Mouse (Mus musculus) stomach, embryonic 14.5 days (tissue): ENCODE measurements around the gene Wdtc1. TPM values are rescaled to one million over a fixed set of nuclear protein-coding genes. Genes with fewer than 3 reads are reported as not detected.

Source experiments
- ATAC-seq: fragments of 200-750 bp; cut with Nextera tagmentation; 2 replicates; pipeline ENCODE4 v1.8.0; 2017; ENCODE audit warnings: low read depth, moderate TSS enrichment; ENCODE audit not compliant: insufficient number of reproducible peaks, insufficient read depth, low FRiP score
- H3K27ac ChIP-seq: fragments of 300-500 bp; sonication (generic); 2 replicates; pipeline ENCODE4 v1.5.1; 2014; ENCODE audit warnings: mild to moderate bottlenecking, low read length, moderate library complexity, mixed read lengths
- H3K27me3 ChIP-seq: fragments of 300-500 bp; sonication (generic); 2 replicates; pipeline ENCODE4 v1.6.1; 2014; ENCODE audit warnings: low read length, control low read depth, mixed read lengths; ENCODE audit not compliant: control insufficient read depth, insufficient read depth
- H3K36me3 ChIP-seq: fragments of 300-500 bp; sonication (generic); 2 replicates; pipeline ENCODE4 v1.6.1; 2014; ENCODE audit warnings: mild to moderate bottlenecking, control low read depth, low read length, moderate library complexity, mixed read lengths; ENCODE audit not compliant: control insufficient read depth, insufficient read depth
- H3K4me1 ChIP-seq: fragments of 300-500 bp; sonication (generic); 2 replicates; pipeline ENCODE4 v1.6.1; 2014; ENCODE audit warnings: low read length, control low read depth, mixed read lengths; ENCODE audit not compliant: control insufficient read depth, insufficient read depth
- H3K4me2 ChIP-seq: fragments of 300-500 bp; sonication (generic); replicated peaks from 2 replicates; pipeline ENCODE4 v1.6.1; 2014; ENCODE audit warnings: low read depth, low read length, control low read depth
- H3K4me3 ChIP-seq: fragments of 300-500 bp; sonication (generic); 2 replicates; pipeline ENCODE4 v1.5.1; 2014; ENCODE audit warnings: low read depth, low read length, control low read depth
- H3K9ac ChIP-seq: fragments of 300-500 bp; sonication (generic); replicated peaks from 2 replicates; pipeline ENCODE4 v1.6.1; 2014; ENCODE audit warnings: low read depth, mild to moderate bottlenecking, control low read depth, low read length, moderate library complexity, mixed read lengths
- H3K9me3 ChIP-seq: fragments of 300-500 bp; sonication (generic); 2 replicates; pipeline ENCODE4 v1.6.1; 2016; ENCODE audit warnings: low read depth, low read length, control low read depth; ENCODE audit not compliant: control insufficient read depth
- WGBS: fragments of 180-500 bp; shearing (Covaris S2); extraction: QIAGEN DNeasy Blood & Tissue Kit; methylation state at CpG from one replicate; pipeline ENCODE4 v1.1.7; 2014; 5-methylcytosine and 5-hydroxymethylcytosine counted together
- polyA plus RNA-seq: library from polyadenylated mRNA; unstranded; fragments of >200 nt; fragmentation: Nextera tagmentation; extraction: Ambion mirVana; gene quantifications from 2 replicates; pipeline ENCODE4 v1.2.1, GENCODE M21; 2014

The Wdtc1 gene
- polyA plus RNA-seq, 1 experiment from 2014 or later, result 19.9 TPM

DNA sequence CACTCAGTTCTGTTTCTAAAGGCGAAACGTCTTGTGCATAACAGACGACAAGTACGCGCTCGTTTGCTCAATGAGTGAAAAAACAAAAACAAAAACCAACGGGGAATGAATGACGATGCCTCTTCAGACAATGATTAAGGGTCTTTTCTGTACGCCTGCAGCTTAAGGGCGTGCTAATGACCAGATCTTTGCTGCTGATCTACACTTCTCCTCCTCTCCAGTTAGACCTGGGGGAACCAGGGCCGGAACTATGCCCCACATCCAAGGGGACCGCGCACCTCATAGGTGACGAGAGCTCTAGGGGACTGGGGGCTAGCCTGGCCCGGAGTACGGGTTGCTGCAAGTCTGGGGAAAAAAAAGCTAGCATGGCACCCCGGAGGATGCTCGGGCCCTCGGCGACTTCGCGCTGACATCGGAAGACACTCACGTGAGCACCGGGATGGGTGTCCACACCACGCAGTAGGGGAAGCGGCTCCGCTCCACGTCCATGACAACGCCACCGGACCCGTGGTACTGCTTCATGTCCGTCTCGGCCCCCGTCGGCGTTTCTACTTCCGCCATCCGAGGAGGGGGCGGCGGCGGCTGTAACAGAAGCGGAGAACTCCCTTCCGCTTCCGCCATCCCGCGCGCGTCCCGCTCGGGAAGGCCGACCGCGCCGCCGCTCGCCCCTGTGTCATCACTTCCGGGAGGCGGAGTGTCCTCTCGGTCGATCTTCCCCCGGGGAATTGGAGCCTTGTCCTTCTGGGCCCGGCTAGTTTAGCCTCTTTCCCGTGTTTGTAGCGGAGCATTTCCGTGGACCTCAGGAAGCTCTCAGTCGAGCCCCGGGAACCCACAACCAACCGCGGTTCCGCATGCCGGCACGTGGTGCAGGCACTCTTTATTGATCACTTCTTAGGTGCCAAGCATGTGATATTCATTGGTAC lies 75.9 kb downstream of the Wdtc1 start, which contains the start of gene Tmem222:
Gene Tmem222, minus strand, starts transcription at position 689 of the 923 bp plus-strand sequence.
- Histone ChIP-seq H3K4me2 (peak within 1 kb of the TSS; percentile 62), H3K9ac (peak within 1 kb of the TSS; percentile 76), H3K9me3 (no peaks in the 10 kb centered on the region), H3K4me3 (peak within 1 kb of the TSS; percentile 69), H3K36me3 (peaks cover 3% of the 10 kb centered on the region), H3K27ac (peak within 1 kb of the TSS; percentile 87), H3K27me3 (no peaks in the 10 kb centered on the region), H3K4me1 (peaks cover 16% of the 10 kb centered on the region)
- peak; percentile 87 for ATAC-seq
- under 1% methylated on average over 73 of the region's 73 CpGs for WGBS

GRCm38 (mm10) chr4:133270929-133271328 lies 82.4 kb downstream of the Wdtc1 start:
- Histone ChIP-seq H3K9ac (no peak overlapping the region), H3K4me1 (peaks cover under 1% of the 10 kb centered on the region; the same call in 1 of the 2 replicates), H3K4me2 (no peak overlapping the region), H3K9me3 (no peaks in the 10 kb centered on the region), H3K4me3 (no peak overlapping the region), H3K27me3 (no peaks in the 10 kb centered on the region), H3K36me3 (peaks cover 37% of the 10 kb centered on the region), H3K27ac (no peak overlapping the region)
- WGBS, result 89% methylated on average over 9 of the region's 9 CpGs
- no peak for ATAC-seq

- Histone ChIP-seq H3K27ac (no peak overlapping the region), H3K9me3 (no peaks in the 10 kb centered on the region), H3K27me3 (no peaks in the 10 kb centered on the region), H3K36me3 (peaks cover 41% of the 10 kb centered on the region), H3K4me3 (no peak overlapping the region), H3K9ac (no peak overlapping the region), H3K4me1 (no peaks in the 10 kb centered on the region), H3K4me2 (no peak overlapping the region)
- 87% methylated on average over 3 of the region's 3 CpGs for WGBS
- ATAC-seq, result no peak
Measured at GRCm38 (mm10) chr4:133269596-133269995, 83.7 kb downstream of the Wdtc1 start.

GRCm38 (mm10) chr4:133268931-133269330 lies 84.3 kb downstream of the Wdtc1 start:
- H3K4me1 ChIP-seq, result no peaks in the 10 kb centered on the region
- no peaks in the 10 kb centered on the region for H3K9me3 ChIP-seq
- ATAC-seq, result no peak
- no peaks in the 10 kb centered on the region for H3K27me3 ChIP-seq
- H3K4me2 ChIP-seq, result no peak overlapping the region
- no peak overlapping the region for H3K4me3 ChIP-seq
- H3K9ac ChIP-seq, result no peak overlapping the region
- H3K27ac ChIP-seq, result no peak overlapping the region
- WGBS, result 88% methylated on average over 3 of the region's 3 CpGs
- H3K36me3 ChIP-seq, result peaks cover 41% of the 10 kb centered on the region

DNA sequence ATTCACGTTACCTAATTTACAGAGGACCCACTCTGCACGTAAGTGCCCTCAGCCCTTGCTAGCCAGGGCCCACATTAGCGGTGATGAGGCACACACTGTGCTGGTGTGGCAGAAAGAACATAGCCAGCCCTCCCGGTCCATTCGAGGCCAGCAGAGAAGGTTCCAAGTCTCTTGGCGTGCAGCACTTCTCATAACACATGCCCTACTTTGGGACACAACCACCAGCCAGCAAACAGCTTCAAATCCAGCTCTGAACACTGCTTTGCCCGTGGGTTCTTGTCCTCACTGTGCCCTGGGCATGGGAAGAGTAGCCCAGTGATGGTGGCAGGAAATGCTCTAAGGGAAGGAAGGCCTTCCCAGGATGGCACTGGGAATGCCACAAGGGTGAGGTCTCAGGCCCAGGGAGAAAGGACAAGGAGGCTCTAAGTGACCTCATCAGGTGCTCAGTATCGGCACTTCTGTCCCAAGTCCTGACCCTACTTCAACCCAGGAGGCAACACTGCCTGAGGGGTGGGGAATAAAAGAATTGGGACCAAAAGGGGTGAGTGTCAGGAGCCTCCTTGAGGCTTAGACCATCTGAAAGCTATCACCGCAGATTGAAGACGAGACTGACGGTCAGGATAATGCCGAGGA lies 86.9 kb downstream of the Wdtc1 start:
- ATAC-seq, result no peak
- Histone ChIP-seq H3K27ac (no peak overlapping the region), H3K4me3 (no peak overlapping the region), H3K36me3 (peaks cover 41% of the 10 kb centered on the region), H3K4me2 (no peak overlapping the region), H3K9ac (no peak overlapping the region), H3K4me1 (no peaks in the 10 kb centered on the region), H3K27me3 (no peaks in the 10 kb centered on the region), H3K9me3 (no peaks in the 10 kb centered on the region)
- 88% methylated on average over 12 of the region's 12 CpGs for WGBS

DNA sequence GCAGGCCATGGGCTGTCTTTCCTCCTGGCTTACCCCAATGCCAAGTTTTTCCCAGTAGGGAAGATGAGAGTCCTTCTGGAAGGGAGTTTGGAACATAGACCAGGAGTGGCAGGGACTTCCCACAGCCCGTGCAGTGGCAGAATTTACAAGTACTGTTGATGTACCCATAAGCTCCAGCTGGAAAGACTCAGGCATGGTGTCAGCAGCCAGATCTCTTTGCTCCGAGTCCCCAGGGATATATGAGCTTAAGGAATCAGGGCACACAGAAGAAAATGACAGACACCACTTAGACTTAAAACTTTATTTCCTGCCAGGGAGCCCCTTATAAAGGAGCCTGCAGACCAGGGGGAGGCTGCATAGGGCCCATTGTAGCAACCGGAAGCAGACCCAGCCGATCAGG lies 87.5 kb downstream of the Wdtc1 start:
- H3K36me3 ChIP-seq, result peaks cover 41% of the 10 kb centered on the region

GRCm38 (mm10) chr4:133265297-133265696 lies 88.0 kb downstream of the Wdtc1 start:
- Histone ChIP-seq H3K27ac (no peak overlapping the region), H3K9ac (no peak overlapping the region), H3K36me3 (peaks cover 41% of the 10 kb centered on the region), H3K4me3 (no peak overlapping the region), H3K4me2 (no peak overlapping the region), H3K4me1 (no peaks in the 10 kb centered on the region), H3K9me3 (no peaks in the 10 kb centered on the region), H3K27me3 (no peaks in the 10 kb centered on the region)
- ATAC-seq, result no peak
- 91% methylated on average over 3 of the region's 3 CpGs for WGBS

More for the DNA sequence above, 87.5 kb downstream of the Wdtc1 start:
- Histone ChIP-seq H3K4me3 (no peak overlapping the region), H3K4me2 (no peak overlapping the region), H3K4me1 (no peaks in the 10 kb centered on the region), H3K9ac (no peak overlapping the region), H3K9me3 (no peaks in the 10 kb centered on the region), H3K27me3 (no peaks in the 10 kb centered on the region), H3K27ac (no peak overlapping the region)
- 67% methylated on average over 4 of the region's 4 CpGs for WGBS
- ATAC-seq, result no peak

- Histone ChIP-seq H3K9me3 (no peaks in the 10 kb centered on the region), H3K27ac (no peak overlapping the region), H3K4me2 (no peak overlapping the region), H3K36me3 (peaks cover 41% of the 10 kb centered on the region), H3K4me1 (no peaks in the 10 kb centered on the region), H3K27me3 (no peaks in the 10 kb centered on the region), H3K4me3 (no peak overlapping the region), H3K9ac (no peak overlapping the region)
- WGBS, result 90% methylated on average over 2 of the region's 2 CpGs
- ATAC-seq, result no peak
Measured at GRCm38 (mm10) chr4:133264559-133264958, 88.7 kb downstream of the Wdtc1 start.
